Mouse (Mus musculus): Measurements from ENCODE around the gene Lsm5. TPM values are rescaled to one million over a fixed set of nuclear protein-coding genes. Genes with fewer than 3 reads are reported as not detected.

The Lsm5 gene
- total and polyA plus RNA-seq, 2 experiments from 2014 or later = 68.4 to 91.7 TPM

DNA sequence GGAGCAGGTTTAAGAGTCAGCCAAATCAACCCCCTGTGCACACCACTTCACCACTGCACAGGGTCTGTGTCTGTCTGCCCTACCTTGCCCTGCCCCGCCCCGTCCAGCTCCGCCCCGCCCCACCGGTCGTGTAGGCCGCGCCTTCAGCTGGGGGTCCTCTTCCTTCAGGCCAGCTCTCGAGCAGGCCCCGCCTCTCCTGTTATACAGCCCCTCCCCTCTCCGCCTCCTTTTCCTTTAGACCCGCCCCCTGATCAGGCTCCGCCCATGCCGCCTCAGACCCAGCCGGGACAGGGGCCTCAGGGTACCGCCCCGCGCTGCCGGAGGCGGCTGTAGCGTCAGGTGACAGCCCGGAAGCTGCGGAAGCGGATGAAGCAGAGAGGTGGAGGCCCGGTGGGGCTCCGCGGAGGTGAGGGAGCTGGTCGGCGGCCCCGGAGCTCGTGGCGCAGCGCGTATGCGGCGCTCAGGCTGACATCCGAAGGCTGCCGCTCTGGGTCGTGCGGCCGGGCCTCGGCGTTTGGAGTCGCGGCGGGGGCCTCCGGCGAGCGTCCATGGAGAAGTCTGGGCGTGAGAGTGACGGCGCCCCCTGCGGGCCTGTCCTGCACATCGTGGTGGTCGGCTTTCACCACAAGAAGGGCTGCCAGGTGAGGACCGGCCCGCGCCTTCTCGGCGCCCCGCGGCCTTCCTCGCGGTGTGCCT is 10.2 kb upstream of the Lsm5 start, which contains the start of gene Avl9:
Avl9 (plus strand) TSS at position 326 of the 696 bp plus-strand sequence.
- Histone ChIP-seq H3K9me3 (ENCODE audit: low read length) (no peaks in the 10 kb centered on the region), H3K36me3 (ENCODE audit: insufficient read depth) (no peaks in the 10 kb centered on the region), H3K27ac (ENCODE audit: low read depth, low read length) (peak within 1 kb of the TSS; percentile 96), H3K4me2 (ENCODE audit: low read depth) (peak within 1 kb of the TSS; percentile 64), H3K4me3 (ENCODE audit: low read depth, low read length) (peak within 1 kb of the TSS; percentile 88), H3K4me1 (ENCODE audit: insufficient read depth) (peaks cover 3% of the 10 kb centered on the region; the same call in 1 of the 2 replicates), H3K9ac (peak within 1 kb of the TSS; percentile 90), H3K27me3 (ENCODE audit: insufficient read depth, low read length) (no peaks in the 10 kb centered on the region)
- TF ChIP-seq CTCF (IDR thresholded peaks at IDR 0.05; ENCODE audit: low read depth) = peak; percentile 76
- DNase-seq (peak; percentile 95), ATAC-seq (peak; percentile 97)
- WGBS = under 1% methylated on average over 55 of the region's 64 CpGs

DNA sequence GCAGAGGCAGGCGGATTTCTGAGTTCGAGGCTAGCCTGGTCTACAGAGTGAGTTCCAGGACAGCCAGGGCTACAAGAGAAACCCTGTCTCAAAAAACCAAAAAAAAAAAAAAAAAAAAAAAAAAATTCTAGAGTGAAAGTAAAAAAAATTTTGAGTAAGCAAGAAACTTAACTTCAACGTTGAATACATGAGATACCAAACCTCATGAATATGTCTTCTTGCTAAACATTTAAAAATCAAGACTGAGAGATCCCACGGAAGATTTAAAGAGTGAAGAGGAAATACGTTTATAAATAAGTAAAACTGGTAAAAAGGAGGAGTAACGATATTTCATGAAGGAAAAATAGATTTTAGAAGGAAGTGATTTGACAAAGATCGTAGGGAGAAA is 9.7 kb upstream of the Lsm5 start:
- TF ChIP-seq CTCF (IDR thresholded peaks at IDR 0.05; ENCODE audit: low read depth) = no peak
- ATAC-seq = no peak

DNA sequence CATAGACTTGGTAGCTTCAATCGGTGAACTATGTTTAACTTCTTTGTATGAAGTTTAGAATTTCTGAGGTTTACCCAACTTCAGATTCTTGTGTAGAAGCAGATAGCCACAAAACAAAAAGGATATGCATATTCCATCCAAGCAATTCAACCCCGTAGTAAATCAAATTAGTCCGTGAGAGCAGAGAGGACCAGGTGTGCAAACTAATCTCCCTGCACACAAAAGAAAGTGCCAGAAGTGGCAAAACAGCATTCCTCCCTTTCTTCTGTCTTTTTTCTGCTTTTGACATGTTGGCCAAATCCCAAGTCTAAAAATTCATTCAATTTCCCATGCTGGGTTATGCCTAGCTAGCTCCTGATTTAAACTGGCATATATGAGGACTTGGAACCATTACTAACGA is 12.1 kb downstream of the Lsm5 start:
- H3K27ac ChIP-seq (ENCODE audit: low read depth, low read length) = no peak overlapping the region
- DNase-seq = no peak
- no peaks in the 10 kb centered on the region for H3K4me1 ChIP-seq (ENCODE audit: insufficient read depth)
- WGBS = 71% methylated on average over 4 of the region's 4 CpGs
- no peak for ATAC-seq
- H3K27me3 ChIP-seq (ENCODE audit: insufficient read depth, low read length) = no peaks in the 10 kb centered on the region
- no peak overlapping the region for H3K4me2 ChIP-seq (ENCODE audit: low read depth)
- TF ChIP-seq CTCF (IDR thresholded peaks at IDR 0.05; ENCODE audit: low read depth) = no peak
- H3K9me3 ChIP-seq (ENCODE audit: low read length) = no peaks in the 10 kb centered on the region
- H3K9ac ChIP-seq = no peak overlapping the region
- H3K36me3 ChIP-seq (ENCODE audit: insufficient read depth) = no peaks in the 10 kb centered on the region
- no peak overlapping the region for H3K4me3 ChIP-seq (ENCODE audit: low read depth, low read length)

More for the DNA sequence above, 9.7 kb upstream of the Lsm5 start:
- peak overlapping the region; percentile 88 for H3K4me3 ChIP-seq (ENCODE audit: low read depth, low read length)
- peak overlapping the region; percentile 64 for H3K4me2 ChIP-seq (ENCODE audit: low read depth)
- H3K4me1 ChIP-seq (ENCODE audit: insufficient read depth) = peaks cover 3% of the 10 kb centered on the region; the same call in 1 of the 2 replicates
- no peaks in the 10 kb centered on the region for H3K27me3 ChIP-seq (ENCODE audit: insufficient read depth, low read length)
- H3K36me3 ChIP-seq (ENCODE audit: insufficient read depth) = no peaks in the 10 kb centered on the region
- H3K27ac ChIP-seq (ENCODE audit: low read depth, low read length) = peak overlapping the region; percentile 96
- H3K9me3 ChIP-seq (ENCODE audit: low read length) = no peaks in the 10 kb centered on the region
- peak overlapping the region; percentile 90 for H3K9ac ChIP-seq
- DNase-seq = no peak
- WGBS = 38% methylated on average over 7 of the region's 7 CpGs

DNA sequence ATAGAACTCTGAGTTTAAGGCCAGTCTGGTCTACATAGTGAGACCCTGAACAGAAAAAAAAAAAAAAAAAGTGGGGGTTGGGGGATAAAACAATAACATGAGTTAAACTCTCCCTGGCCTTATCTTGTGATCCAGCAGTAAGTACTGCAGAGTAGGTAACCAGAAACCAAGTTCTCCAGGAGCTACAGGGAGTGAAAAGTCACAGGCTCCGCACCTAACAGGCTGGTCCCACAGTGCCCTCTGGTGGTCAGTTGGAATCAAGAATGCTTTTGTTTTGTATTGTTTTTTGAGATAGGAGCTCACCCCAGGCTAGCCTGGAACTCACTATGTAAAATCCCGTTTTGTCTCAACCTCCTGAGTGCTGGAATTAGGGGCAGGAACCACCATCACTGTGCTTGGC is 13.3 kb downstream of the Lsm5 start:
- Histone ChIP-seq H3K9ac (no peak overlapping the region), H3K36me3 (ENCODE audit: insufficient read depth) (no peaks in the 10 kb centered on the region), H3K4me1 (ENCODE audit: insufficient read depth) (no peaks in the 10 kb centered on the region), H3K27me3 (ENCODE audit: insufficient read depth, low read length) (no peaks in the 10 kb centered on the region), H3K27ac (ENCODE audit: low read depth, low read length) (no peak overlapping the region), H3K4me3 (ENCODE audit: low read depth, low read length) (no peak overlapping the region), H3K4me2 (ENCODE audit: low read depth) (no peak overlapping the region), H3K9me3 (ENCODE audit: low read length) (no peaks in the 10 kb centered on the region)
- ATAC-seq (peak; percentile 25; the same call in 1 of the 2 replicates), DNase-seq (peak; percentile 80)
- WGBS = 0% methylated on average over 2 of the region's 2 CpGs
- peak; percentile 77 for TF ChIP-seq CTCF (IDR thresholded peaks at IDR 0.05; ENCODE audit: low read depth)

DNA sequence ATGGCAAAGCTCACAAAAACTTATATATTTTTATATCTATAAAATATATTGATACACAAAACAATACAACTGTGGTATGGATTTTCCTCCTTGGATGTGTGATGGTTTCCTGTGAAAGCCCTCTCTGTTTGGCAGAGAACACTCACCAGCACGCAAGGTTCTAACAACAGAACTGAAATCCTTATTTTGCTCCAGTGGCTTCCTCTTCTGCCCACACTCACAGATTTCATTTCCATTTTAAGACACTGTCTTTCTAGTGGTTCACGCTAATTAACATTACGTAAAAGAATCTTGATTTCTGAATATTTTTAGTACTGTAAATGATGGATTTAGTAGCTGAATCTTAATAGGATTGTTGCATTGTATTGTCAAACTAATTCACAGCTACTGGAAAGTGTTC is 16.3 kb downstream of the Lsm5 start:
- H3K9me3 ChIP-seq (ENCODE audit: low read length) = no peaks in the 10 kb centered on the region
- no peak overlapping the region for H3K4me2 ChIP-seq (ENCODE audit: low read depth)
- H3K27me3 ChIP-seq (ENCODE audit: insufficient read depth, low read length) = no peaks in the 10 kb centered on the region
- ATAC-seq = no peak
- no peak for TF ChIP-seq CTCF (IDR thresholded peaks at IDR 0.05; ENCODE audit: low read depth)
- WGBS = 75% methylated on average over 3 of the region's 3 CpGs
- no peaks in the 10 kb centered on the region for H3K36me3 ChIP-seq (ENCODE audit: insufficient read depth)
- H3K4me3 ChIP-seq (ENCODE audit: low read depth, low read length) = no peak overlapping the region
- H3K4me1 ChIP-seq (ENCODE audit: insufficient read depth) = no peaks in the 10 kb centered on the region
- no peak for DNase-seq
- no peak overlapping the region for H3K9ac ChIP-seq
- no peak overlapping the region for H3K27ac ChIP-seq (ENCODE audit: low read depth, low read length)

DNA sequence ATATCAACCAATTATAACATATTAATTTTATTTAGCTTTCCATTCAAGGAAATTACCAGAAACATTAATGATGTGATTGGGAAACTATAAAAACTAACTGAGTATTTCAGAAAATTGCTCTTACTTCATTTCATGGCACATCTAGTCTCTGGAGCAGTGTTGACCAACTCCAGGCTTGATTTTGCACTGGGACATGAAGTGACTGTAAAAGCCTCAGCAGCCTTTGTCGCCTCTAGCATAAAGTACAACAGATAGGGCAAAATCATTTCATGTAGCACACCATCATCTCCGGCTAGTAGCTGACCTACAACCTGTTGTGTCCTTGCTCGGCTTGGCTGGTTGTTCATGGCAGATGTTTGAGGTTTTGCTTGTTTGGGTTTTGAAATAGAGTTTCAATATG is 40.1 kb downstream of the Lsm5 start:
- no peak for DNase-seq
- no peak for ATAC-seq

DNA sequence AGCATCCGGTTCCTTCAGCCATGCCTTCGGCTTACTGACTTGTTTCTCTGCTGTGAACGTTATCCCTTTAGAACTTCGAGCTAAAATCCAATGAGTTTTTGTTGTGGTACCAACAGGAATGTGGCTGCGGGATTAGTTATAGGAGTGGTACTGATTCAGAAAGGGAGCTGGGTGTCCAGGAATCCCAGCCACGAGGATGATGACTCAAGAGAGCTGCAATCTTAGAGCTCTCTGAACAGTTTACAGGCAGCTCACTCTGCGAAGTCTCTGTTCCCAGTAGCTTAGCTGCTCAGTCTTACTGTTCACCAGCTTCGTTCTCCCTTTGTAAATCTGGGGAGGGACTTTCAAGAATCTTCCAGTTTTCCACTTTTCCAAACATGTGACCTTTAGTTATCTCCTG is 49.1 kb downstream of the Lsm5 start:
- no peaks in the 10 kb centered on the region; the same call in none of the 2 replicates for H3K27me3 ChIP-seq (ENCODE audit: insufficient read depth, low read length)
- H3K9ac ChIP-seq = no peak overlapping the region
- WGBS = 84% methylated on average over 8 of the region's 8 CpGs
- no peak for ATAC-seq
- no peaks in the 10 kb centered on the region for H3K9me3 ChIP-seq (ENCODE audit: low read length)
- no peak for DNase-seq
- TF ChIP-seq CTCF (IDR thresholded peaks at IDR 0.05; ENCODE audit: low read depth) = no peak
- no peak overlapping the region for H3K27ac ChIP-seq (ENCODE audit: low read depth, low read length)
- H3K4me3 ChIP-seq (ENCODE audit: low read depth, low read length) = no peak overlapping the region
- H3K4me2 ChIP-seq (ENCODE audit: low read depth) = no peak overlapping the region
- H3K4me1 ChIP-seq (ENCODE audit: insufficient read depth) = peaks cover 3% of the 10 kb centered on the region; the same call in 1 of the 2 replicates
- H3K36me3 ChIP-seq (ENCODE audit: insufficient read depth) = no peaks in the 10 kb centered on the region

More for the DNA sequence above, 40.1 kb downstream of the Lsm5 start:
- no peaks in the 10 kb centered on the region for H3K36me3 ChIP-seq (ENCODE audit: insufficient read depth)
- no peak overlapping the region for H3K4me3 ChIP-seq (ENCODE audit: low read depth, low read length)
- H3K27ac ChIP-seq (ENCODE audit: low read depth, low read length) = no peak overlapping the region
- H3K4me2 ChIP-seq (ENCODE audit: low read depth) = no peak overlapping the region
- 88% methylated on average over 3 of the region's 3 CpGs for WGBS
- no peaks in the 10 kb centered on the region for H3K9me3 ChIP-seq (ENCODE audit: low read length)
- H3K4me1 ChIP-seq (ENCODE audit: insufficient read depth) = no peaks in the 10 kb centered on the region
- no peaks in the 10 kb centered on the region for H3K27me3 ChIP-seq (ENCODE audit: insufficient read depth, low read length)
- no peak overlapping the region for H3K9ac ChIP-seq
- no peak for TF ChIP-seq CTCF (IDR thresholded peaks at IDR 0.05; ENCODE audit: low read depth)
